Mouse (Mus musculus): ENCODE measurements around the gene Syap1. TPM values are rescaled to one million over a fixed set of nuclear protein-coding genes. Genes with fewer than 3 reads are reported as not detected.

Gene Syap1
- polyA plus RNA-seq (2017; shearing (Covaris generic)), result 47.3 TPM

GRCm38 (mm10) chrX:162887931-162888511 lies at the start of gene Syap1:
Gene Syap1, minus strand, starts transcription at chrX:162888447.

GRCm38 (mm10) chrX:162900938-162901337 lies 12.7 kb upstream of the Syap1 start, which contains the start of gene Ctps2:
Gene Ctps2, plus strand, starts transcription at chrX:162901238.

DNA sequence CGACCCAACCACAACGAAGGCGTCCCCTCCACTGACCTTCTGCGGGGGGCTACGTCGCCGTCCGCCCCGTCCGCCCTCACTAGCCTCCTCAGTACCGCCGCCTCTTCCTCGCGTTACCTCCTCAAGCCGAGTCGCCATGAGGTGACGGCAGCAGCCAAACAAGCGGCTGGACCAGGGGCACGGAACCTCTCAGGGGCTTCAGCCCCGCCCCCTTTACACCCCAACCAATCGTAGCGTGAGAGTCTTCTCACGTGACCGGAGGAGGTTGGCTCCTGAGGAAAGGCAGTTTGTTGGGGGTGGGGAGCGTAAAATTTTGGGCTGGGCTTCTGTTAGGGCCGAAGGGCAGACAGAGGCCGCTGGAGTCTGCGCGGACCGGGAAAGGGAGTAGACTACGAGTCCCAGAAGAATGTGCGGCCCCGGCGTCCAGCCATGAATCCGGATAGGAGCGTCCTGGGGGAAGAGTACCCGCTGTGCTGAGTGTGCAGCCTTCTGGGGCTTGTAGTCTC lies 59.0 kb downstream of the Syap1 start, which contains the start of gene Txlng:
Txlng (minus strand) TSS at position 252 of the 506 bp plus-strand sequence.

Other genes with a start within 250 kb of the Syap1 start
- not detected for gene Reps2, start 244.8 kb downstream of the Syap1 start, polyA plus RNA-seq (2017; shearing (Covaris generic))
- 182 TPM for gene Rbbp7, start 128.0 kb downstream of the Syap1 start, polyA plus RNA-seq (2017; shearing (Covaris generic))
- 17.9 TPM for gene Txlng, start 59.0 kb downstream of the Syap1 start, polyA plus RNA-seq (2017; shearing (Covaris generic))
- 192 TPM for gene Ctps2, start 12.8 kb upstream of the Syap1 start, polyA plus RNA-seq (2017; shearing (Covaris generic))
- not detected for gene S100g, start 76.2 kb upstream of the Syap1 start, polyA plus RNA-seq (2017; shearing (Covaris generic))

Measured in effector memory CD4-positive, alpha-beta T cell, adult 7 months (primary cell).